ENCODE assay signal across 13 mouse cellular contexts in the genomic region with DNA sequence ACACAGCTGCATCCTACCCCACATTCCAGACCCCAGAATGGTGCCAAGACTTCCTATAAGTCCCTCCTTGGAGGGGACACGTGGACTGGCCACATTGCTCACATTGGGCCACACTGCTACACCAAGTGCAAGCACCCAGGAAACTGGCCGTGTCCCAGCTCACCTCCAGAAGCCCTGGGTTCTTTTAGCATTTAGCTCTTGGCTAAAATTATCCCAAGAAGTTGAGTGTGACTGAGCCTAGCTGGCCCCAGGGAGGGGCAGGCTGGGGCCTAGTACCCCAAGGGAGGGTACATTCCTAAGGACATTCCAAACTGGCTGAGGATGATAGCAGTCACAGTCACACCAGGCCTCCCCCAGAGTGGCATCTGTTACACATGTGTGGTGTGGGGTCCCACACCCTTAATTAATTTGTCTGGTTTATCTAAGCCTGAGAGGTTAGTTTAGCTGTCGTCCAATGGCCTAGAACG. TPM values are rescaled to one million over a fixed set of nuclear protein-coding genes. Genes with fewer than 3 reads are reported as not detected.
DNase-seq lines count a peak whose midpoint lies in the region; ATAC-seq lines count a peak whose summit lies in the region.
"Had no signal": no experiment of that assay in that cellular context is flagged by ENCODE, and none has a peak within 500 bp of the region (broad histone marks: within the 10 kb centered on the region; RNA-seq: fewer than 3 reads in every experiment).

No protein-coding gene starts in this region.

- H3K27ac ChIP-seq in heart, embryonic 11.5 days (ENCODE audit: low read depth, low read length), result 0 out of 2 replicates have a peak overlapping the region, but pooled peaks have one; percentile 17
- H3K27ac ChIP-seq in limb, embryonic 13.5 days, result peak overlapping the region; percentile 23; the same call in 1 of the 2 replicates
- H3K27ac ChIP-seq in forebrain, embryonic 13.5 days, result no peak overlapping the region
- H3K27ac ChIP-seq: hindbrain, embryonic 13.5 days had no signal

- H3K36me3 ChIP-seq in heart, embryonic 11.5 days (ENCODE audit: control insufficient read depth, insufficient read depth, low read length), result no peaks in the 10 kb centered on the region
- H3K36me3 ChIP-seq in limb, embryonic 13.5 days, result no peaks in the 10 kb centered on the region
- no peaks in the 10 kb centered on the region for H3K36me3 ChIP-seq in forebrain, embryonic 13.5 days (ENCODE audit: poor library complexity, severe bottlenecking)
- H3K36me3 ChIP-seq: hindbrain, embryonic 13.5 days had no signal

- no peaks in the 10 kb centered on the region for H3K9me3 ChIP-seq in heart, embryonic 11.5 days (replicated peaks; ENCODE audit: control insufficient read depth, low read length)
- H3K9me3 ChIP-seq in limb, embryonic 13.5 days, result no peaks in the 10 kb centered on the region
- H3K9me3 ChIP-seq in forebrain, embryonic 13.5 days (replicated peaks), result no peaks in the 10 kb centered on the region
- H3K9me3 ChIP-seq: hindbrain, embryonic 13.5 days had no signal

- no peak for DNase-seq in heart, postnatal 4 days
- peak; percentile 22 for DNase-seq in lung, postnatal 36 days
- DNase-seq in lung, postnatal 10 days, result no peak
- DNase-seq in frontal cortex, adult 2 months (ENCODE audit: extremely low spot score in 1 of 2, low spot score in 1 of 2), result no peak
- DNase-seq in frontal cortex, postnatal 14 days (ENCODE audit: low spot score in 2 of 2), result no peak
- DNase-seq: cerebellum, postnatal 14 days; forebrain, postnatal 0 days had no signal

- peaks cover 4% of the 10 kb centered on the region; the same call in 1 of the 2 replicates for H3K27me3 ChIP-seq in heart, embryonic 11.5 days (ENCODE audit: control insufficient read depth, insufficient read depth, low read length)
- peaks cover 13% of the 10 kb centered on the region for H3K27me3 ChIP-seq in limb, embryonic 13.5 days
- peaks cover 27% of the 10 kb centered on the region for H3K27me3 ChIP-seq in forebrain, embryonic 13.5 days

- no peak overlapping the region for H3K9ac ChIP-seq in heart, embryonic 11.5 days (ENCODE audit: low read depth, low read length)
- no peak overlapping the region for H3K9ac ChIP-seq in limb, embryonic 13.5 days
- no peak overlapping the region for H3K9ac ChIP-seq in forebrain, embryonic 13.5 days
- H3K9ac ChIP-seq: forebrain, postnatal 0 days; hindbrain, embryonic 13.5 days had no signal

- no peak overlapping the region for H3K4me3 ChIP-seq in heart, embryonic 11.5 days (ENCODE audit: low read depth, low read length)
- H3K4me3 ChIP-seq in limb, embryonic 13.5 days, result no peak overlapping the region
- no peak overlapping the region for H3K4me3 ChIP-seq in forebrain, embryonic 13.5 days
- H3K4me3 ChIP-seq: hindbrain, embryonic 13.5 days had no signal

- peaks cover 20% of the 10 kb centered on the region for H3K4me1 ChIP-seq in heart, embryonic 11.5 days (ENCODE audit: control insufficient read depth, insufficient read depth, low read length)
- H3K4me1 ChIP-seq in limb, embryonic 13.5 days, result peaks cover 19% of the 10 kb centered on the region
- H3K4me1 ChIP-seq in forebrain, embryonic 13.5 days, result no peaks in the 10 kb centered on the region

- H3K4me2 ChIP-seq in heart, embryonic 11.5 days, result no peak overlapping the region
- no peak overlapping the region for H3K4me2 ChIP-seq in limb, embryonic 13.5 days (replicated peaks)
- H3K4me2 ChIP-seq in forebrain, embryonic 13.5 days, result no peak overlapping the region
- H3K4me2 ChIP-seq: hindbrain, embryonic 13.5 days had no signal

- WGBS in heart, embryonic 11.5 days (ENCODE audit: insufficient replicate concordance), result 28% methylated on average over 4 of the region's 4 CpGs
- WGBS in limb, embryonic 13.5 days, result 43% methylated on average over 4 of the region's 4 CpGs
- WGBS in forebrain, embryonic 13.5 days, result 78% methylated on average over 4 of the region's 4 CpGs

- 0 out of 2 replicates have a peak, but pooled peaks have one; percentile 15 for ATAC-seq in heart, embryonic 11.5 days (replicated peaks; ENCODE audit: insufficient number of reproducible peaks, low FRiP score, low TSS enrichment)
- no peak for ATAC-seq in limb, embryonic 13.5 days (ENCODE audit: low FRiP score, low read depth)
- no peak for ATAC-seq in forebrain, embryonic 13.5 days
- ATAC-seq: forebrain, postnatal 0 days had no signal

RNA-seq across cellular contexts. Expression of a gene that starts 7.7 kb away (rescaled TPM):
- polyA plus RNA-seq in heart, embryonic 11.5 days (2014; fragmentation: Nextera tagmentation; extraction: Ambion mirVana), result 1.1 and 1.5 TPM in 2 replicates
- total RNA-seq in heart, postnatal 4 days (2021), result 1 to 10 TPM in 1 of 2 experiments, under 1 TPM in 1; 0.99 to 1.0 TPM
- polyA plus RNA-seq in limb, embryonic 13.5 days (2015; fragmentation: Nextera tagmentation; extraction: Ambion mirVana), result 4.5 and 4.6 TPM in 2 replicates
- polyA plus RNA-seq in frontal cortex, adult 2 months (2012; rRNA removed), result 3.5 and 4.3 TPM in 2 replicates
- polyA plus RNA-seq in forebrain, embryonic 13.5 days (2015; fragmentation: Nextera tagmentation; extraction: Ambion mirVana), result 0.22 and 0.45 TPM in 2 replicates
- total RNA-seq: megakaryocyte, adult 5-6 weeks had no signal

RNA-seq across cellular contexts. Expression of a gene that starts 42.2 kb away (rescaled TPM):
- polyA plus RNA-seq in heart, embryonic 11.5 days (2014; fragmentation: Nextera tagmentation; extraction: Ambion mirVana), result 0.24 TPM in 1 of 2 replicates, not detected in the other
- not detected for total RNA-seq in heart, postnatal 4 days (2021)
- not detected in 2 replicates for polyA plus RNA-seq in limb, embryonic 13.5 days (2015; fragmentation: Nextera tagmentation; extraction: Ambion mirVana)
- polyA plus RNA-seq in frontal cortex, adult 2 months (2012; rRNA removed), result 0.25 and 0.66 TPM in 2 replicates
- 0.21 TPM in 1 of 2 replicates, not detected in the other for polyA plus RNA-seq in forebrain, embryonic 13.5 days (2015; fragmentation: Nextera tagmentation; extraction: Ambion mirVana)
- total RNA-seq: left cerebral cortex, adult 18-20 months; megakaryocyte, adult 5-6 weeks had no signal
- polyA plus RNA-seq: forebrain, postnatal 0 days; hindbrain, embryonic 13.5 days had no signal
